In the genomic region with DNA sequence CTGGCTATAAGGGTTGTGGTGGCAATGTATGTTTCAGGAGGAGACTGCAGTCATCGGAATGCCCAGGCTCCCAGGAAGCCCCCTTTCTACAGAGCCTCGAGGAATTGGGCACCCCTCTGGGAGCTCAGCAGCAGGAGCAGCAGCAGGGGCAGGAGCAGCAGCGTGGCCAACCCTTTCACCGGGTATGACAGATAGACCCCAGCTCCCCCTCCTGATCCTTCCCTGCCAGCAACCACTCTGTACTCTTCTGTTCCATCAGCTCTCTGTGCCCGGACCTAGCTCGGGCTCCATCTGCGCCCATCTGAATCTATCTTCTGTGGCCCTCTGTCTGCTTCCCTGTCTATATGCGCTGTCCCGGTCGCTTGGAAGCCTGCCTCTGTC, we compare ENCODE assay signal across 8 mouse cellular contexts. TPM values are rescaled to one million over a fixed set of nuclear protein-coding genes. Genes with fewer than 3 reads are reported as not detected.
DNase-seq lines count a peak whose midpoint lies in the region; ATAC-seq and TF ChIP-seq lines count a peak whose summit lies in the region.

No protein-coding gene starts in this region.

- no peak for DNase-seq in cerebellum, adult 2 months
- DNase-seq in cerebellum, postnatal 25 days = no peak
- no peak for DNase-seq in neural tube, embryonic 11.5 days (ENCODE audit: low spot score)
- no peak for DNase-seq in neural tube, embryonic 10.5 days (ENCODE audit: extremely low spot score, low spot score)
- DNase-seq in liver, embryonic 11.5 days (ENCODE audit: low spot score) = no peak
- DNase-seq in stomach, postnatal 0 days (ENCODE audit: low spot score) = no peak
- DNase-seq in layer of hippocampus, adult 9-10 months (ENCODE audit: low spot score) = no peak
- no peak for DNase-seq in natural killer cell, adult 2 months (ENCODE audit: low spot score in 2 of 2)

- TF ChIP-seq EP300 in stomach, postnatal 0 days (optimal IDR thresholded peaks at IDR 0.05) = no peak

- ATAC-seq in neural tube, embryonic 11.5 days (ENCODE audit: insufficient read depth, low FRiP score, low TSS enrichment) = peak; percentile 63
- peak; percentile 29 for ATAC-seq in liver, embryonic 11.5 days (replicated peaks; ENCODE audit: low FRiP score)
- ATAC-seq in stomach, postnatal 0 days (ENCODE audit: low FRiP score, low TSS enrichment) = peak; percentile 30; the same call in 1 of the 2 replicates

- H3K4me1 ChIP-seq in cerebellum, adult 2 months (ENCODE audit: control insufficient read depth, insufficient read depth, low read length) = peaks cover 2% of the 10 kb centered on the region; the same call in 1 of the 2 replicates
- H3K4me1 ChIP-seq in neural tube, embryonic 11.5 days (ENCODE audit: control insufficient read depth, insufficient read depth, low read length) = no peaks in the 10 kb centered on the region; the same call in 1 of the 2 replicates
- peaks cover 21% of the 10 kb centered on the region for H3K4me1 ChIP-seq in liver, embryonic 11.5 days (replicated peaks; ENCODE audit: control insufficient read depth, insufficient read depth, low read length)
- peaks cover 3% of the 10 kb centered on the region; the same call in 1 of the 2 replicates for H3K4me1 ChIP-seq in stomach, postnatal 0 days (replicated peaks; ENCODE audit: control insufficient read depth, insufficient read depth)

- no peak overlapping the region for H3K27ac ChIP-seq in cerebellum, adult 2 months (ENCODE audit: insufficient read depth, low read length)
- H3K27ac ChIP-seq in neural tube, embryonic 11.5 days (ENCODE audit: low read depth, low read length) = no peak overlapping the region
- H3K27ac ChIP-seq in liver, embryonic 11.5 days (ENCODE audit: low read depth, low read length) = no peak overlapping the region
- H3K27ac ChIP-seq in stomach, postnatal 0 days (replicated peaks) = no peak overlapping the region

- H3K9me3 ChIP-seq in neural tube, embryonic 11.5 days (ENCODE audit: control insufficient read depth, low read length) = no peaks in the 10 kb centered on the region
- H3K9me3 ChIP-seq in liver, embryonic 11.5 days (ENCODE audit: control insufficient read depth, low read length) = no peaks in the 10 kb centered on the region
- H3K9me3 ChIP-seq in stomach, postnatal 0 days (ENCODE audit: control insufficient read depth, low read length) = no peaks in the 10 kb centered on the region

- no peaks in the 10 kb centered on the region for H3K27me3 ChIP-seq in cerebellum, adult 2 months (ENCODE audit: control insufficient read depth, insufficient read depth, low read length)
- no peaks in the 10 kb centered on the region for H3K27me3 ChIP-seq in neural tube, embryonic 11.5 days (ENCODE audit: control insufficient read depth, insufficient read depth, low read length)
- H3K27me3 ChIP-seq in liver, embryonic 11.5 days (replicated peaks; ENCODE audit: control insufficient read depth, insufficient read depth, low read length) = no peaks in the 10 kb centered on the region
- no peaks in the 10 kb centered on the region for H3K27me3 ChIP-seq in stomach, postnatal 0 days (ENCODE audit: control insufficient read depth, insufficient read depth, low read length)

- no peak for TF ChIP-seq CTCF in cerebellum, adult 2 months (IDR thresholded peaks at IDR 0.05; ENCODE audit: borderline replicate concordance, insufficient read depth, low read depth, low read length)
- no peak for TF ChIP-seq CTCF in stomach, postnatal 0 days (IDR thresholded peaks at IDR 0.05; ENCODE audit: low read depth)

- no peaks in the 10 kb centered on the region for H3K36me3 ChIP-seq in neural tube, embryonic 11.5 days (ENCODE audit: control insufficient read depth, insufficient read depth, low read length)
- no peaks in the 10 kb centered on the region for H3K36me3 ChIP-seq in liver, embryonic 11.5 days (ENCODE audit: control insufficient read depth, insufficient read depth, low read length)
- H3K36me3 ChIP-seq in stomach, postnatal 0 days (ENCODE audit: control insufficient read depth, insufficient read depth, low read length) = no peaks in the 10 kb centered on the region

- peak overlapping the region; percentile 24 for H3K9ac ChIP-seq in neural tube, embryonic 11.5 days (ENCODE audit: low read length)
- H3K9ac ChIP-seq in liver, embryonic 11.5 days (ENCODE audit: low read depth, low read length) = peak overlapping the region; percentile 41
- H3K9ac ChIP-seq in stomach, postnatal 0 days (ENCODE audit: low read length) = peak overlapping the region; percentile 31; the same call in 1 of the 2 replicates

- peak overlapping the region; percentile 46 for H3K4me2 ChIP-seq in neural tube, embryonic 11.5 days (ENCODE audit: low read depth)
- H3K4me2 ChIP-seq in liver, embryonic 11.5 days = peak overlapping the region; percentile 66
- peak overlapping the region; percentile 46 for H3K4me2 ChIP-seq in stomach, postnatal 0 days (replicated peaks; ENCODE audit: low read depth)

- 8% methylated on average over 10 of the region's 10 CpGs for WGBS in cerebellum, adult 2 months
- 26% methylated on average over 10 of the region's 10 CpGs for WGBS in neural tube, embryonic 11.5 days
- 26% methylated on average over 10 of the region's 10 CpGs for WGBS in liver, embryonic 11.5 days
- WGBS in stomach, postnatal 0 days = 32% methylated on average over 10 of the region's 10 CpGs

- TF ChIP-seq POLR2A in cerebellum, adult 2 months (IDR thresholded peaks at IDR 0.05; ENCODE audit: borderline replicate concordance, insufficient read depth, low read length) = no peak

- H3K4me3 ChIP-seq in cerebellum, adult 2 months (replicated peaks; ENCODE audit: insufficient read depth, low read depth, low read length) = peak overlapping the region; percentile 23
- peak overlapping the region; percentile 27 for H3K4me3 ChIP-seq in neural tube, embryonic 11.5 days (ENCODE audit: low read depth, low read length)
- H3K4me3 ChIP-seq in liver, embryonic 11.5 days (ENCODE audit: low read depth, low read length) = peak overlapping the region; percentile 37
- H3K4me3 ChIP-seq in stomach, postnatal 0 days (ENCODE audit: low read depth, low read length) = peak overlapping the region; percentile 25

RNA-seq across cellular contexts. Expression of a gene that starts 2.0 kb away (rescaled TPM):
- 128 and 129 TPM in 2 replicates for polyA plus RNA-seq in cerebellum, adult 2 months (2012; rRNA removed)
- polyA plus RNA-seq in neural tube, embryonic 11.5 days (2014; fragmentation: Nextera tagmentation; extraction: Ambion mirVana) = 142 and 145 TPM in 2 replicates
- polyA plus RNA-seq in liver, embryonic 11.5 days (2014; fragmentation: Nextera tagmentation; extraction: Ambion mirVana) = 64.3 and 66.3 TPM in 2 replicates
- 29.0 and 33.0 TPM in 2 replicates for polyA plus RNA-seq in stomach, postnatal 0 days (2015; fragmentation: Nextera tagmentation; extraction: Ambion mirVana)

RNA-seq across cellular contexts. Expression of a gene that starts 32.1 kb away (rescaled TPM):
- 141 and 142 TPM in 2 replicates for polyA plus RNA-seq in cerebellum, adult 2 months (2012; rRNA removed)
- polyA plus RNA-seq in neural tube, embryonic 11.5 days (2014; fragmentation: Nextera tagmentation; extraction: Ambion mirVana) = 185 and 195 TPM in 2 replicates
- polyA plus RNA-seq in liver, embryonic 11.5 days (2014; fragmentation: Nextera tagmentation; extraction: Ambion mirVana) = 306 and 307 TPM in 2 replicates
- 257 and 271 TPM in 2 replicates for polyA plus RNA-seq in stomach, postnatal 0 days (2015; fragmentation: Nextera tagmentation; extraction: Ambion mirVana)

RNA-seq across cellular contexts. Expression of a gene that starts 45.2 kb away (rescaled TPM):
- not detected in 2 replicates for polyA plus RNA-seq in cerebellum, adult 2 months (2012; rRNA removed)
- not detected in 2 replicates for polyA plus RNA-seq in neural tube, embryonic 11.5 days (2014; fragmentation: Nextera tagmentation; extraction: Ambion mirVana)
- polyA plus RNA-seq in liver, embryonic 11.5 days (2014; fragmentation: Nextera tagmentation; extraction: Ambion mirVana) = not detected in 2 replicates
- 0.07 TPM in 1 of 2 replicates, not detected in the other for polyA plus RNA-seq in stomach, postnatal 0 days (2015; fragmentation: Nextera tagmentation; extraction: Ambion mirVana)

RNA-seq across cellular contexts. Expression of a gene that starts 54.2 kb away (rescaled TPM):
- polyA plus RNA-seq in cerebellum, adult 2 months (2012; rRNA removed) = 86.4 and 87.3 TPM in 2 replicates
- polyA plus RNA-seq in neural tube, embryonic 11.5 days (2014; fragmentation: Nextera tagmentation; extraction: Ambion mirVana) = 80.2 and 84.0 TPM in 2 replicates
- polyA plus RNA-seq in liver, embryonic 11.5 days (2014; fragmentation: Nextera tagmentation; extraction: Ambion mirVana) = 65.8 and 67.7 TPM in 2 replicates
- 19.5 and 21.8 TPM in 2 replicates for polyA plus RNA-seq in stomach, postnatal 0 days (2015; fragmentation: Nextera tagmentation; extraction: Ambion mirVana)

RNA-seq across cellular contexts. Expression of a gene that starts 54.9 kb away (rescaled TPM):
- polyA plus RNA-seq in cerebellum, adult 2 months (2012; rRNA removed) = 143 and 159 TPM in 2 replicates
- 82.1 and 98.4 TPM in 2 replicates for polyA plus RNA-seq in neural tube, embryonic 11.5 days (2014; fragmentation: Nextera tagmentation; extraction: Ambion mirVana)
- 111 and 120 TPM in 2 replicates for polyA plus RNA-seq in liver, embryonic 11.5 days (2014; fragmentation: Nextera tagmentation; extraction: Ambion mirVana)
- polyA plus RNA-seq in stomach, postnatal 0 days (2015; fragmentation: Nextera tagmentation; extraction: Ambion mirVana) = 154 and 157 TPM in 2 replicates
